ENCODE assay signal across 18 mouse cellular contexts in genomic region chr7:138199333-138200058, GRCm38 (mm10).
DNase-seq lines count a peak whose midpoint lies in the region; ATAC-seq lines count a peak whose summit lies in the region.
"Had no signal": no experiment of that assay in that cellular context is flagged by ENCODE, and none has a peak within 500 bp of the region (broad histone marks: within the 10 kb centered on the region; RNA-seq: fewer than 3 reads in every experiment).

No protein-coding gene starts in this region.

- no peaks in the 10 kb centered on the region for H3K9me3 ChIP-seq in neural tube, embryonic 15.5 days (replicated peaks)
- H3K9me3 ChIP-seq: stomach, embryonic 15.5 days had no signal

- no peaks in the 10 kb centered on the region for H3K27me3 ChIP-seq in neural tube, embryonic 15.5 days (replicated peaks)
- H3K27me3 ChIP-seq: Patski; stomach, embryonic 15.5 days had no signal

- peak; percentile 23 for DNase-seq in embryo, embryonic 11 days
- DNase-seq in embryo, embryonic 9.5 days (ENCODE audit: extremely low spot score): no peak
- peak; percentile 11 to 16 for DNase-seq in layer of hippocampus, adult 8-10 months (ENCODE audit: low spot score in 2 of 2)
- DNase-seq in layer of hippocampus, adult 9-10 months (ENCODE audit: low spot score): no peak
- DNase-seq in left cerebral cortex, postnatal 25 days (ENCODE audit: low spot score in 2 of 2): peak; percentile 42 to 90
- DNase-seq in heart, adult 18-20 months: no peak
- no peak for DNase-seq in testis, postnatal 14 days (ENCODE audit: low spot score)
- DNase-seq: cerebellum, adult 18-20 months; heart, adult 2 months; heart, postnatal 14 days; kidney, postnatal 36 days; thymus, postnatal 25 days had no signal

- no peaks in the 10 kb centered on the region for H3K36me3 ChIP-seq in neural tube, embryonic 15.5 days
- H3K36me3 ChIP-seq: stomach, embryonic 15.5 days had no signal

- intact Hi-C loops in left cerebral cortex, postnatal 25 days (cut with DNase I): loop anchor here (5.0 kb wide), 1 partner anchor 192 kb away; no protein-coding TSS in a partner anchor

- 0 out of 2 replicates have a peak overlapping the region, but pooled peaks have one; percentile 28 for H3K27ac ChIP-seq in neural tube, embryonic 15.5 days (replicated peaks)
- H3K27ac ChIP-seq: heart, adult 2 months; stomach, embryonic 15.5 days had no signal

- H3K4me1 ChIP-seq in neural tube, embryonic 15.5 days: peaks cover 15% of the 10 kb centered on the region
- H3K4me1 ChIP-seq: stomach, embryonic 15.5 days had no signal

- 20% methylated on average over 10 of the region's 10 CpGs for WGBS in neural tube, embryonic 15.5 days

- peak; percentile 66; the same call in 1 of the 2 replicates for ATAC-seq in neural tube, embryonic 15.5 days (ENCODE audit: low FRiP score)
- ATAC-seq: forebrain, embryonic 16.5 days; hindbrain, embryonic 16.5 days; Patski had no signal

- peak overlapping the region; percentile 23; the same call in 1 of the 2 replicates for H3K4me2 ChIP-seq in neural tube, embryonic 15.5 days
- H3K4me2 ChIP-seq: stomach, embryonic 15.5 days had no signal

- no peak overlapping the region for H3K9ac ChIP-seq in neural tube, embryonic 15.5 days (replicated peaks)
- H3K9ac ChIP-seq: stomach, embryonic 15.5 days had no signal

- H3K4me3 ChIP-seq in neural tube, embryonic 15.5 days (replicated peaks): no peak overlapping the region
- H3K4me3 ChIP-seq: erythroblast, embryonic 14.5 days; heart, adult 2 months; stomach, embryonic 15.5 days had no signal

Comparison
In these comparisons a context has a peak if more than half of its experiments do, and no peak if none do; other contexts are left out.
1. DNase-seq: peak in embryo, embryonic 11 days (single experiment), layer of hippocampus, adult 8-10 months (2 of 2) and left cerebral cortex, postnatal 25 days (2 of 2); none in embryo, embryonic 9.5 days (single experiment), layer of hippocampus, adult 9-10 months (single experiment), heart, adult 18-20 months (0 of 2) and testis, postnatal 14 days (single experiment).